Mouse (Mus musculus): Measurements from ENCODE around the gene Ttc13. TPM values are rescaled to one million over a fixed set of nuclear protein-coding genes. Genes with fewer than 3 reads are reported as not detected.

Gene Ttc13
- polyA plus RNA-seq, 1 experiment from 2014 or later = 19.0 TPM

- ATAC-seq = no peak
These were observed 21.5 kb downstream of the Ttc13 start for GRCm38 (mm10) chr8:124700271-124700670.

GRCm38 (mm10) chr8:124695424-124696100 lies 26.2 kb downstream of the Ttc13 start:
- Histone ChIP-seq H3K36me3 (ENCODE audit: control insufficient read depth, insufficient read depth) (peaks cover 53% of the 10 kb centered on the region), H3K4me3 (ENCODE audit: low read depth, low read length) (no peak overlapping the region), H3K9ac (ENCODE audit: low read depth, low read length) (no peak overlapping the region), H3K9me3 (ENCODE audit: control insufficient read depth) (no peaks in the 10 kb centered on the region), H3K27me3 (replicated peaks; ENCODE audit: control insufficient read depth, insufficient read depth, low read length) (no peaks in the 10 kb centered on the region), H3K27ac (ENCODE audit: low read depth, low read length) (no peak overlapping the region), H3K4me2 (replicated peaks; ENCODE audit: low read depth) (no peak overlapping the region), H3K4me1 (replicated peaks; ENCODE audit: control insufficient read depth, insufficient read depth, low read length) (no peaks in the 10 kb centered on the region)
- TF ChIP-seq CTCF (IDR thresholded peaks at IDR 0.05; ENCODE audit: low read depth) = no peak
- 56% methylated on average over 22 of the region's 22 CpGs for WGBS
- ATAC-seq = peak; percentile 71

More at GRCm38 (mm10) chr8:124700271-124700670, 21.5 kb downstream of the Ttc13 start:
- no peaks in the 10 kb centered on the region for H3K4me1 ChIP-seq (replicated peaks; ENCODE audit: control insufficient read depth, insufficient read depth, low read length)
- H3K9ac ChIP-seq (ENCODE audit: low read depth, low read length) = no peak overlapping the region
- no peaks in the 10 kb centered on the region for H3K27me3 ChIP-seq (replicated peaks; ENCODE audit: control insufficient read depth, insufficient read depth, low read length)
- no peak overlapping the region for H3K27ac ChIP-seq (ENCODE audit: low read depth, low read length)
- H3K4me3 ChIP-seq (ENCODE audit: low read depth, low read length) = no peak overlapping the region
- H3K4me2 ChIP-seq (replicated peaks; ENCODE audit: low read depth) = no peak overlapping the region
- no peak for TF ChIP-seq CTCF (IDR thresholded peaks at IDR 0.05; ENCODE audit: low read depth)
- peaks cover 32% of the 10 kb centered on the region; the same call in 1 of the 2 replicates for H3K36me3 ChIP-seq (ENCODE audit: control insufficient read depth, insufficient read depth)
- 84% methylated on average over 5 of the region's 5 CpGs for WGBS
- H3K9me3 ChIP-seq (ENCODE audit: control insufficient read depth) = no peaks in the 10 kb centered on the region

GRCm38 (mm10) chr8:124691706-124692105 lies 30.1 kb downstream of the Ttc13 start:
- no peak for ATAC-seq
- Histone ChIP-seq H3K9ac (ENCODE audit: low read depth, low read length) (no peak overlapping the region), H3K4me1 (replicated peaks; ENCODE audit: control insufficient read depth, insufficient read depth, low read length) (no peaks in the 10 kb centered on the region), H3K27ac (ENCODE audit: low read depth, low read length) (no peak overlapping the region), H3K27me3 (replicated peaks; ENCODE audit: control insufficient read depth, insufficient read depth, low read length) (no peaks in the 10 kb centered on the region), H3K4me2 (replicated peaks; ENCODE audit: low read depth) (no peak overlapping the region), H3K36me3 (ENCODE audit: control insufficient read depth, insufficient read depth) (peaks cover 41% of the 10 kb centered on the region), H3K9me3 (ENCODE audit: control insufficient read depth) (no peaks in the 10 kb centered on the region), H3K4me3 (ENCODE audit: low read depth, low read length) (no peak overlapping the region)
- no peak for TF ChIP-seq CTCF (IDR thresholded peaks at IDR 0.05; ENCODE audit: low read depth)
- 91% methylated on average over 4 of the region's 4 CpGs for WGBS

- peaks cover 42% of the 10 kb centered on the region for H3K36me3 ChIP-seq (ENCODE audit: control insufficient read depth, insufficient read depth)
- WGBS = 86% methylated on average over 13 of the region's 13 CpGs
- H3K4me2 ChIP-seq (replicated peaks; ENCODE audit: low read depth) = no peak overlapping the region
- H3K4me3 ChIP-seq (ENCODE audit: low read depth, low read length) = no peak overlapping the region
- no peaks in the 10 kb centered on the region for H3K4me1 ChIP-seq (replicated peaks; ENCODE audit: control insufficient read depth, insufficient read depth, low read length)
- no peaks in the 10 kb centered on the region for H3K27me3 ChIP-seq (replicated peaks; ENCODE audit: control insufficient read depth, insufficient read depth, low read length)
- no peak overlapping the region for H3K27ac ChIP-seq (ENCODE audit: low read depth, low read length)
- TF ChIP-seq CTCF (IDR thresholded peaks at IDR 0.05; ENCODE audit: low read depth) = no peak
- no peak overlapping the region for H3K9ac ChIP-seq (ENCODE audit: low read depth, low read length)
- no peak for ATAC-seq
- H3K9me3 ChIP-seq (ENCODE audit: control insufficient read depth) = no peaks in the 10 kb centered on the region
These were observed 32.9 kb downstream of the Ttc13 start for GRCm38 (mm10) chr8:124688899-124689298.

GRCm38 (mm10) chr8:124682218-124682617 lies 39.6 kb downstream of the Ttc13 start:
- Histone ChIP-seq H3K9me3 (ENCODE audit: control insufficient read depth) (no peaks in the 10 kb centered on the region), H3K27me3 (replicated peaks; ENCODE audit: control insufficient read depth, insufficient read depth, low read length) (no peaks in the 10 kb centered on the region), H3K4me1 (replicated peaks; ENCODE audit: control insufficient read depth, insufficient read depth, low read length) (no peaks in the 10 kb centered on the region), H3K4me2 (replicated peaks; ENCODE audit: low read depth) (no peak overlapping the region), H3K36me3 (ENCODE audit: control insufficient read depth, insufficient read depth) (peaks cover 55% of the 10 kb centered on the region; the same call in 1 of the 2 replicates), H3K9ac (ENCODE audit: low read depth, low read length) (no peak overlapping the region), H3K27ac (ENCODE audit: low read depth, low read length) (no peak overlapping the region), H3K4me3 (ENCODE audit: low read depth, low read length) (no peak overlapping the region)
- 92% methylated on average over 10 of the region's 10 CpGs for WGBS
- ATAC-seq = no peak
- no peak for TF ChIP-seq CTCF (IDR thresholded peaks at IDR 0.05; ENCODE audit: low read depth)

GRCm38 (mm10) chr8:124681792-124682157 lies 40.0 kb downstream of the Ttc13 start:
- Histone ChIP-seq H3K27ac (ENCODE audit: low read depth, low read length) (no peak overlapping the region), H3K4me2 (replicated peaks; ENCODE audit: low read depth) (no peak overlapping the region), H3K9me3 (ENCODE audit: control insufficient read depth) (no peaks in the 10 kb centered on the region), H3K36me3 (ENCODE audit: control insufficient read depth, insufficient read depth) (peaks cover 55% of the 10 kb centered on the region; the same call in 1 of the 2 replicates), H3K27me3 (replicated peaks; ENCODE audit: control insufficient read depth, insufficient read depth, low read length) (no peaks in the 10 kb centered on the region), H3K9ac (ENCODE audit: low read depth, low read length) (no peak overlapping the region), H3K4me1 (replicated peaks; ENCODE audit: control insufficient read depth, insufficient read depth, low read length) (no peaks in the 10 kb centered on the region), H3K4me3 (ENCODE audit: low read depth, low read length) (no peak overlapping the region)
- WGBS = 74% methylated on average over 10 of the region's 10 CpGs
- ATAC-seq = no peak
- no peak for TF ChIP-seq CTCF (IDR thresholded peaks at IDR 0.05; ENCODE audit: low read depth)

Data from intestine, postnatal 0 days (tissue).